Mouse (Mus musculus) lung, embryonic 14.5 days (tissue): ENCODE measurements at regions not wholly inside any gene's neighbourhood (a gene's known extent, or its start where the extent isn't known, plus 50 kb on each side); places are given as distances from the start of the nearest gene placed in this dataset.

ENCODE experiments used
- ATAC-seq: fragments of 200-750 bp; cut with Nextera tagmentation; 2 replicates; pipeline ENCODE4 v1.8.0; 2017; ENCODE audit warnings: mild to moderate bottlenecking, moderate TSS enrichment, moderate library complexity; ENCODE audit not compliant: insufficient read depth
- DNase-seq: peaks from one replicate; pipeline ENCODE4 v3.0.0-alpha.2; 2015
- H3K27ac ChIP-seq: fragments of 300-500 bp; sonication (generic); 2 replicates; pipeline ENCODE4 v1.5.1; 2014; ENCODE audit warnings: low read depth, mild to moderate bottlenecking, moderate library complexity
- H3K27me3 ChIP-seq: fragments of 300-500 bp; sonication (generic); 2 replicates; pipeline ENCODE4 v1.6.1; 2014; ENCODE audit warnings: low read length, control low read depth; ENCODE audit not compliant: insufficient read depth
- H3K36me3 ChIP-seq: fragments of 300-500 bp; sonication (generic); 2 replicates; pipeline ENCODE4 v1.6.1; 2014; ENCODE audit warnings: control low read depth; ENCODE audit not compliant: insufficient read depth
- H3K4me1 ChIP-seq: fragments of 300-500 bp; sonication (generic); 2 replicates; pipeline ENCODE4 v1.6.1; 2014; ENCODE audit warnings: antibody characterized with exemption, control low read depth; ENCODE audit not compliant: insufficient read depth
- H3K4me2 ChIP-seq: fragments of 300-500 bp; sonication (generic); 2 replicates; pipeline ENCODE4 v1.6.1; 2014; ENCODE audit warnings: mild to moderate bottlenecking
- H3K4me3 ChIP-seq: fragments of 300-500 bp; sonication (generic); 2 replicates; pipeline ENCODE4 v1.5.1; 2014; ENCODE audit warnings: low read depth, low read length
- H3K9ac ChIP-seq: fragments of 300-500 bp; sonication (generic); 2 replicates; pipeline ENCODE4 v1.6.1; 2014
- H3K9me3 ChIP-seq: fragments of 300-500 bp; sonication (generic); 2 replicates; pipeline ENCODE4 v1.6.1; 2016; ENCODE audit warnings: low read depth, low read length, control low read depth
- CTCF ChIP-seq: IDR thresholded peaks from 2 replicates; pipeline ENCODE4 v1.5.1; 2016; ENCODE audit warnings: antibody characterized with exemption, low read depth
- WGBS: fragments of 180-500 bp; shearing (Covaris S2); extraction: QIAGEN DNeasy Blood & Tissue Kit; methylation state at CpG from one replicate; pipeline ENCODE4 v1.1.7; 2014; 5-methylcytosine and 5-hydroxymethylcytosine counted together

DNA sequence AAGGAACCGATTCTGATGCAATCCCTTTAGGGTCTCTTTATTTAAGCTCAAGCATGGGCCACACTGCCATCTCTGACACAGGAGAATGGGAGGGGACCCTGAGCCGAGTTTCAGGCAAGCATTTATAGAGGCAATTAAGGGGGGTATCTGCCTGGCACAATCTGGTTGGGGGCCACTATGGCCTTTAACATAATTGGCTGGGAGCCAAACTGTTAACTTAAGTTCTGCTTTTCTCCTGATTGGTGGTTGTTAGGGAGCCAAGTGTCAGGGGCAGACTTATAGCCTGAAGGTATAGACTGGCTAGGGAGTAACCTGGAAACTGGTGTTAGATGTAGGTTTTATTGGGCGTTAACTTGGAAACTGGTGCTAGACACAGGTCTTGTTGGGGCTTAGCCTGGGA is 454.9 kb downstream of the Ipmk start:
- Histone ChIP-seq H3K36me3 (no peaks in the 10 kb centered on the region), H3K4me1 (no peaks in the 10 kb centered on the region), H3K9me3 (no peaks in the 10 kb centered on the region), H3K27me3 (no peaks in the 10 kb centered on the region), H3K4me2 (no peak overlapping the region), H3K4me3 (no peak overlapping the region), H3K27ac (no peak overlapping the region), H3K9ac (no peak overlapping the region)
- ATAC-seq (no peak), DNase-seq (no peak)
- WGBS, result 77% methylated on average over 3 of the region's 3 CpGs
- TF ChIP-seq CTCF, result no peak

GRCm38 (mm10) chr10:71832633-71833032 is 485.1 kb downstream of the Ipmk start:
- DNase-seq, result no peak
- Histone ChIP-seq H3K4me1 (no peaks in the 10 kb centered on the region), H3K27me3 (no peaks in the 10 kb centered on the region), H3K36me3 (no peaks in the 10 kb centered on the region), H3K4me2 (no peak overlapping the region), H3K4me3 (no peak overlapping the region), H3K9ac (no peak overlapping the region), H3K27ac (no peak overlapping the region), H3K9me3 (no peaks in the 10 kb centered on the region)
- 55% methylated on average over 2 of the region's 2 CpGs for WGBS
- no peak for TF ChIP-seq CTCF
- no peak for ATAC-seq

- Histone ChIP-seq H3K4me3 (no peak overlapping the region), H3K27ac (no peak overlapping the region), H3K9ac (no peak overlapping the region), H3K27me3 (no peaks in the 10 kb centered on the region), H3K4me1 (no peaks in the 10 kb centered on the region), H3K36me3 (no peaks in the 10 kb centered on the region), H3K9me3 (no peaks in the 10 kb centered on the region), H3K4me2 (no peak overlapping the region)
- ATAC-seq (no peak), DNase-seq (no peak)
- 51% methylated on average over 1 of the region's 1 CpGs for WGBS
- no peak for TF ChIP-seq CTCF
These were observed 487.5 kb downstream of the Ipmk start for GRCm38 (mm10) chr10:71835018-71835417.

GRCm38 (mm10) chr10:71857089-71857488 is 509.5 kb downstream of the Ipmk start:
- 63% methylated on average over 4 of the region's 4 CpGs for WGBS
- Histone ChIP-seq H3K4me1 (no peaks in the 10 kb centered on the region), H3K36me3 (no peaks in the 10 kb centered on the region), H3K27me3 (no peaks in the 10 kb centered on the region), H3K9me3 (no peaks in the 10 kb centered on the region), H3K4me3 (no peak overlapping the region), H3K27ac (no peak overlapping the region), H3K9ac (no peak overlapping the region), H3K4me2 (no peak overlapping the region)
- DNase-seq, result no peak
- TF ChIP-seq CTCF, result no peak
- no peak for ATAC-seq

DNA sequence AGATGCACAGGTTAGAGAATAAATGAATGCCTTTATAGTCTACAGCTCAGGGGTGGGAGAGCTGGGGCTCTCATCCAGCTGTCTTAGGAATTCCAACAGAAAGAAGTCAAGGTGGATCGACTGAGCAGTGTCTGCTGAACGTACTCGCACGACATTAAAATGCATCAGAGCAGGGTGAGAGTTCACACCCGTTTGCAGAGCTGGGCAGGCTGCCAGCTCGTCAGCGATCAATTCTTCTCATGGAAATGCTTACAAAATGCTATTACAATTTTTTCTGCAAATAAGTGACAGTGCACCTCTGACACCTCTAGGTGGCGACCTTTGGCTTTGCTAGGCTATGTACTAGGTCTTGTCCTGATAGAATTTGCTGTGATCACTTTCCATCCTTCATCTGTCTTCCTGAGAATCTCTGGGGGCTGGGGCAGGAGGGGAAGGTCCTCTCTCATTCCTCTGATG is 510.0 kb downstream of the Ipmk start:
- no peak overlapping the region for H3K4me2 ChIP-seq
- ATAC-seq (no peak), DNase-seq (peak; percentile 78)
- H3K9me3 ChIP-seq, result no peaks in the 10 kb centered on the region
- TF ChIP-seq CTCF, result peak; percentile 63
- H3K9ac ChIP-seq, result no peak overlapping the region
- no peak overlapping the region for H3K27ac ChIP-seq
- no peaks in the 10 kb centered on the region for H3K36me3 ChIP-seq
- 16% methylated on average over 8 of the region's 8 CpGs for WGBS
- H3K27me3 ChIP-seq, result no peaks in the 10 kb centered on the region
- no peak overlapping the region for H3K4me3 ChIP-seq
- no peaks in the 10 kb centered on the region for H3K4me1 ChIP-seq

- Histone ChIP-seq H3K9ac (no peak overlapping the region), H3K27ac (no peak overlapping the region), H3K4me1 (no peaks in the 10 kb centered on the region), H3K4me2 (no peak overlapping the region), H3K27me3 (no peaks in the 10 kb centered on the region), H3K9me3 (no peaks in the 10 kb centered on the region), H3K4me3 (no peak overlapping the region), H3K36me3 (no peaks in the 10 kb centered on the region)
- ATAC-seq, result no peak
- DNase-seq, result no peak
- TF ChIP-seq CTCF, result no peak
- WGBS, result 53% methylated on average over 2 of the region's 2 CpGs
These were observed 546.2 kb downstream of the Ipmk start for GRCm38 (mm10) chr10:71893726-71894125.

- Histone ChIP-seq H3K27ac (no peak overlapping the region), H3K9me3 (no peaks in the 10 kb centered on the region), H3K4me2 (no peak overlapping the region), H3K4me3 (no peak overlapping the region), H3K27me3 (no peaks in the 10 kb centered on the region), H3K36me3 (no peaks in the 10 kb centered on the region), H3K4me1 (no peaks in the 10 kb centered on the region), H3K9ac (no peak overlapping the region)
- DNase-seq (no peak), ATAC-seq (no peak)
- 70% methylated on average over 4 of the region's 4 CpGs for WGBS
- no peak for TF ChIP-seq CTCF
These were observed 557.5 kb downstream of the Ipmk start for GRCm38 (mm10) chr10:71905029-71905428.
